Mouse (Mus musculus) E14TG2a.4 (cell line): Measurements from ENCODE around the gene Slpi.

Experiments
- H3K27me3 ChIP-seq: 2 replicates; pipeline ENCODE4 v1.6.1; 2014; ENCODE audit warnings: low read length, control low read depth; ENCODE audit not compliant: insufficient read depth
- H3K36me3 ChIP-seq: 2 replicates; pipeline ENCODE4 v1.6.1; 2014; ENCODE audit warnings: low read length, control low read depth; ENCODE audit not compliant: insufficient read depth
- H3K4me1 ChIP-seq: replicated peaks from 2 replicates; pipeline ENCODE4 v1.6.1; 2014; ENCODE audit warnings: low read depth, low read length, control low read depth
- H3K4me3 ChIP-seq: replicated peaks from 2 replicates; pipeline ENCODE4 v1.5.1; 2014; ENCODE audit warnings: mild to moderate bottlenecking, low read length
- H3K9me3 ChIP-seq: 2 replicates; pipeline ENCODE4 v1.6.1; 2014; ENCODE audit warnings: low read length, control low read depth
- CTCF ChIP-seq: conservative IDR thresholded peaks from 2 replicates; pipeline ENCODE4 v1.5.1; 2014; ENCODE audit warnings: low read length
- NANOG ChIP-seq: IDR thresholded peaks from 2 replicates; pipeline ENCODE4 v1.6.1; 2014; ENCODE audit warnings: borderline replicate concordance, low read length, mixed read lengths
- POU5F1 ChIP-seq: IDR thresholded peaks from 2 replicates; pipeline ENCODE4 v1.6.1; 2014; ENCODE audit warnings: low read length, borderline replicate concordance

Gene Slpi

GRCm38 (mm10) chr2:164414167-164414566 is 25.3 kb upstream of the Slpi start:
- Histone ChIP-seq H3K27me3 (peaks cover 45% of the 10 kb centered on the region), H3K9me3 (no peaks in the 10 kb centered on the region), H3K4me3 (peak overlapping the region; percentile 68), H3K4me1 (peaks cover 28% of the 10 kb centered on the region), H3K36me3 (no peaks in the 10 kb centered on the region)
- TF ChIP-seq NANOG (no peak), CTCF (no peak), POU5F1 (no peak)

DNA sequence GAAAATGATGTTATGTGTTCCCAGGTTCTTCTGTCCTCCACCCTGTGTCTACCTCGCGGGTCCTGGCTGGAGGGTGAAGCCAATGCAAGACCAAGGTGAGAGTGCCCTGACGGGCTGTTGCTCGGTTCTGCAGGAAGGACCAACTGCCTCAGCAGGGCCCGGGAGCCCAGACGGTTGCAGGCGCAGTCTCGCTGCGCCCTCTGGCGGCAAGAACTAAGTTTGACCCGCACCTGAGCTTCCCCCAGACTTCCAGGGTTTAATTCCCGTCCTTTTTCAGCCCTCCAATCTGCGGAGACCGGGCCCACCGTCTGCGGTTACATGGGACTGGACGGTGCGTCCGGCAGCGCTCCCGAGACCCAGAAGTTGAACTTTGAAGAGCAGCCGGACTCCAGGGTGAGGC is 18.8 kb upstream of the Slpi start:
- Histone ChIP-seq H3K36me3 (no peaks in the 10 kb centered on the region), H3K27me3 (peaks cover 85% of the 10 kb centered on the region), H3K4me3 (peak overlapping the region; percentile 61), H3K9me3 (no peaks in the 10 kb centered on the region), H3K4me1 (peaks cover 31% of the 10 kb centered on the region)
- TF ChIP-seq POU5F1 (no peak), NANOG (no peak), CTCF (peak; percentile 68)

DNA sequence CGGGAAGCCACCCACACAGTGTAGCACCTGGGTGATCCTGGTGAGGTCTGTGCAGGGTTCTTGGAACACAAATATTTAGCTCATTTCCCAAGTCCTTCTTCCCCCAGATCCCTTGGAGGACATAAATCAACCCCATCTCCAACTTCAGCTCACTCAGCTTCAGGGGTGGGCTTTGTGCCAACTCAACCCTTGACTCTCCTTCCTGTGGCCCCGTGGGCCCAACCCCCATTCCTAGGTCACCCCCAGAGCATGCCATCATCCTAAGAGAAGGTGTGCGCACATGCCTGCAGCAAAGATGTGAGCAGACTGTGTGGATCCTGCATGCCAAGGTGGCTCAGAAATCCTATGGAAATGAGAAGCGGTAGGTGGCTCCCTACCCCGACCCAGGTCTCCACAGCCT is 16.6 kb upstream of the Slpi start:
- H3K36me3 ChIP-seq = no peaks in the 10 kb centered on the region
- peaks cover 38% of the 10 kb centered on the region for H3K4me1 ChIP-seq
- H3K4me3 ChIP-seq = no peak overlapping the region
- H3K9me3 ChIP-seq = no peaks in the 10 kb centered on the region
- TF ChIP-seq NANOG (no peak), CTCF (no peak), POU5F1 (no peak)
- peaks cover 98% of the 10 kb centered on the region for H3K27me3 ChIP-seq

- peak within 1 kb of the TSS; percentile 66 for H3K4me3 ChIP-seq
- no peaks in the 10 kb centered on the region for H3K9me3 ChIP-seq
- peaks cover 98% of the 10 kb centered on the region for H3K27me3 ChIP-seq
- no peak for TF ChIP-seq POU5F1
- no peak for TF ChIP-seq CTCF
- no peak for TF ChIP-seq NANOG
- H3K4me1 ChIP-seq = peaks cover 42% of the 10 kb centered on the region
- no peaks in the 10 kb centered on the region for H3K36me3 ChIP-seq
Observed at GRCm38 (mm10) chr2:164405060-164405459, 16.2 kb upstream of the Slpi start, which contains the start of gene Matn4. Matn4 (minus strand) TSS chr2:164405160.

GRCm38 (mm10) chr2:164404082-164404990 is 15.4 kb upstream of the Slpi start:
- TF ChIP-seq POU5F1 (no peak), NANOG (no peak), CTCF (no peak)
- Histone ChIP-seq H3K4me3 (peak overlapping the region; percentile 66), H3K27me3 (peaks cover 98% of the 10 kb centered on the region), H3K9me3 (no peaks in the 10 kb centered on the region), H3K36me3 (no peaks in the 10 kb centered on the region), H3K4me1 (peaks cover 42% of the 10 kb centered on the region)

DNA sequence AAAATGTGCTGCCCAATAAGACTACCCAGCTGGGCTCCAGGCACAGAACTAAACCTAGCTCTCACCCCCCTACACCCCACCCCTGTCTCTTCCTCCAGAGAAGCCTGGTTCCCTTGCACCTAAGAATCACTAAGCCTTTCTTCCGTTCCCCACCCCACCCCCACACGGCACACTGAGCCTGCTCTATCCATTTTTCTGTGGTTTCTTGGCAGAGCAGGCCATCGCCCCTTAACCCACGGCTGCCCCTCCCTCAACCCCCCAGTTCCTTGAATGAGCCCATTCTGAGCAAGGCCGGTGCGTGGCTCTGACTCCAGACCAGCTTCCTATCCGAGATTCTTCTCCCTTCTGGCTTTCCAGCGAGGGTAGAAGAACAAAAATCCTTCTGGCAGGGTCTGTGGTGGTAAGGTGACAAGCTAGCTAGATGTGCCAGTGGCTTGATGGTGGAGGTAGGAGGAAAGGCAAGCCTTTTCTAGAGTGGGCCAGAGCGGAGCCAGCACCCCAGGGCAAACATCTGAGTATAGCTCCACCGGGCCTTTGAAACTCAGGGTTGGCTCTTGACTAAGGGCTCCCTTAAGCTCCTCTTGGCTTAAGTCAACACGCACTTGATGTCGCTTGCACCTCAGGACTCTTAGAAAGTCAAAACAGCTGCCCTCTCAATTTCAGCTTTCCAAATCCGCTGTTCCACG is 14.6 kb upstream of the Slpi start:
- Histone ChIP-seq H3K4me1 (peaks cover 42% of the 10 kb centered on the region), H3K27me3 (peaks cover 97% of the 10 kb centered on the region), H3K36me3 (no peaks in the 10 kb centered on the region), H3K4me3 (no peak overlapping the region), H3K9me3 (no peaks in the 10 kb centered on the region)
- TF ChIP-seq POU5F1 (no peak), CTCF (no peak)

DNA sequence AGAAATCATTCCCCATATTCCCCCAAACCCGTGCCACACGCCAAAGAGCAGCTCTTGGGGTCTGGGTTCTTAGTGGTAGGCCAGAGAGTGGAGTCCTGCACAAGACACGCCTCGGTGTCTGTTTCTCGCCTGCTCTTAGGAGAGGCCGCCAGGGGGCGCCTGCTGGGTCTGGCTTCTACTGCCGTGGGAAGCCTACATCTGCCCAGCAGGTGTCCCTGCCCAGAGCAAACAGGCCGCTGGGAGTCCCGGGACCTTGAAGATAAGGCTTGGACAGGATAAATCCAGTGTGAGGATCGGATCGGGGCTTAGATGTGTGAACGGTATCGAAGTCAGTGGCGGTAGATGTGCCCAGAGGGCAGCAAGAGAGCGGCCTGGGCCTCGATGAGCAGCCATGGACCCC is 14.0 kb upstream of the Slpi start, which contains the start of gene Rbpjl:
Rbpjl (plus strand) TSS at position 236 of the 400 bp plus-strand sequence.
- H3K9me3 ChIP-seq = no peaks in the 10 kb centered on the region
- no peak within 1 kb of the TSS for H3K4me3 ChIP-seq
- peaks cover 94% of the 10 kb centered on the region for H3K27me3 ChIP-seq
- TF ChIP-seq POU5F1 = no peak
- no peak for TF ChIP-seq NANOG
- peak; percentile 84 for TF ChIP-seq CTCF
- H3K36me3 ChIP-seq = no peaks in the 10 kb centered on the region
- H3K4me1 ChIP-seq = peaks cover 35% of the 10 kb centered on the region

DNA sequence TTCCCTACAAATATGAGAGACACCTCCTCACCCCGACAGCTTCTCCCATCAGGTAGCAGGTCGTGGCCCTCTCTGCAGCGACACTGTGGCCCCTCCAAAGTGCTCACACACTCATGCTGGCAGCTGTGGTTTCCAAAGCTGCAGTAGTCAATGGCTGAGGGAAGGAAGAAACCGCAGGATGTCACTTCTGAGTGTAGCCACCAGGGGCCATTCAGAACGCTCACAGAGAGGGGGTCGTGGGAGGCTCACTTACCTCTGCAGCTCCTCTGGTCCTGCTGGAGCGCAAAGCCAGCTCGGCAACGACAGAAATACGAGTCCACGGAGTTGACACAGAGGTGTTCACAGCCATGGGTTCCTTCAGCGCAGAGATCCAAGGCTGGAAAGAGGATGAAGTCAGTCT is 8.0 kb upstream of the Slpi start:
- Histone ChIP-seq H3K4me1 (peaks cover 17% of the 10 kb centered on the region), H3K27me3 (peaks cover 87% of the 10 kb centered on the region), H3K4me3 (no peak overlapping the region), H3K36me3 (no peaks in the 10 kb centered on the region), H3K9me3 (no peaks in the 10 kb centered on the region)
- no peak for TF ChIP-seq NANOG
- peak; percentile 14; the same call in 1 of the 2 replicates for TF ChIP-seq CTCF
